Mouse (Mus musculus): ENCODE measurements around the gene Mycbp.

DNA sequence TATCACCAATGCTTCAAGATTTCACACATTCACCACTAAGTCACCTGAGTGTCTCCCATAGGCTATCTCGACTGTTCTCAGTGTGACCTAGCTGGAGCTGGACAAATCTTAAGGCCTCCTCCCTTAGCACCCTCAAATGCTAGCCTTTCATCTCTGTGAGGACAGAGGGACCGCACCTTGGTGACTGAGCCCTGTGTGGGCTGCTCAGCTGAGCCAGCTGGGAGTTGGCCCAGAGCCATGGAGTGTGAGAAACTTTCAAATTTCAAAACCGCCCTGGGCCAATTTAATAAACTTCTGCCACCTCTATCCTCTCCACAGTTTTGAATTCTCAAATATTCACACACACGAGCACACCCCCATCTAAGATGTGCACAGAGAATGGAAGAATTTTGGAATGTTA lies 56.3 kb downstream of the Mycbp start:
- TF ChIP-seq CTCF (IDR thresholded peaks at IDR 0.05) (no peak), POLR2A (IDR thresholded peaks at IDR 0.05; ENCODE audit: insufficient read depth, low read depth, low read length) (no peak), EP300 (IDR thresholded peaks at IDR 0.05; ENCODE audit: insufficient read depth, low read depth, low read length) (no peak)
